Mouse (Mus musculus) embryonic stem cell, embryonic (primary cell): Measurements from ENCODE around the gene Zfp69.

Experiments
- CTCF ChIA-PET, 4 experiments: fragments of 300-600 bp in 2 of 4; fragments of 350-600 bp in 2 of 4; sonication (Branson Sonifier 250); formaldehyde crosslinking; loops; one replicate each; lab custom pipeline; 2022; ENCODE audit warnings: inconsistent platforms in 2 of 4; lab: Charles Lee
- POLR2A ChIA-PET, 4 experiments: fragments of 300-600 bp in 2 of 4; fragments of 350-600 bp in 2 of 4; sonication (Branson Sonifier 250); formaldehyde crosslinking; loops; one replicate each; lab custom pipeline; 2022; ENCODE audit warnings: antibody characterized with exemption in 4 of 4, inconsistent platforms in 1 of 4; lab: Charles Lee

The Zfp69 gene

GRCm38 (mm10) chr4:120952163-120952562 is 664 bp upstream of the Zfp69 start:
- ChIA-PET POLR2A (interaction anchor here in 3 of 4 experiments (0.7 to 3.2 kb wide), 8 partner anchors 10 to 200 kb away, joined by 3 to 38 read pairs (median 6); partner anchors contain the start of gene Exo5 (in 3 of the 3)), CTCF (interaction anchor here in 1 of 4 experiments (0.6 to 1.6 kb wide), 2 partner anchors 81 to 101 kb away, joined by 6 to 7 read pairs; no protein-coding TSS in a partner anchor)

DNA sequence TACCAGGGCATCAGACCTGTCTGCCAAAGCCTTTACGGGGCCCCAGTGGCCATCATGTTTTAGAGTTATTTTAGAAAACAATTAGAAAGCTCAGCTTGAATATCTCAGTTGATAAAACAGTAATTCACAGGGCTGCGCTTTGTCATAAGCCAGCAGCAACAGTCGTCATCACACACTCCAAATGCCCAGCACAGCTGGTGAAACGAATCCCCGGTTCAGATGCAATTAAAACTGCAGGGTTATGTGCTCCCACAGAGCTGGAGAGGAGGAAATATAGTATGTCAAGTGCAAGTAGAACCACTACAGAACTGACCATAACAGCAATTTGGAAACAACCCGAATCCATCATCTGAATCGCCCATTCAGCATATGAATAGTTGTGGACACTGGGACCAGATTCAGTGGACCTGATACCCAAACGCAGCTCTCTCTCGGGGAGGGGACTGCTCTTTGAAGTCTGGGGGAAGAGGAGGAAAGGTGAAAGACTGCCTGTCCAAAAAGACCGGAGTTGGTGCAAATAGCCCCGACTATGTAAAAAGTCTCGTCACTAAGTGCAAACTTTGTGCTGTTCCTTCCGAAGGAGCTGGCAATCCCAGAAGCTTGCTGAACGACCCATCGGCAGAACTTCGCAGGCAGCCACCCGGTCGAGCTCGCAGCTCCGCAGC is 604 bp downstream of the Zfp69 start:
- ChIA-PET POLR2A (interaction anchor here in 3 of 4 experiments (0.6 to 3.2 kb wide), 26 partner anchors 10 to 285 kb away, joined by 3 to 38 read pairs (median 4); partner anchors contain the start of genes Exo5 (in 3 of the 3), Kcnq4 (in 2 of the 3) and Smap2 (in 1 of the 3)), CTCF (interaction anchor here in 3 of 4 experiments (0.8 to 1.7 kb wide), 5 partner anchors 21 to 100 kb away, joined by 3 to 7 read pairs (median 3); no protein-coding TSS in a partner anchor)

DNA sequence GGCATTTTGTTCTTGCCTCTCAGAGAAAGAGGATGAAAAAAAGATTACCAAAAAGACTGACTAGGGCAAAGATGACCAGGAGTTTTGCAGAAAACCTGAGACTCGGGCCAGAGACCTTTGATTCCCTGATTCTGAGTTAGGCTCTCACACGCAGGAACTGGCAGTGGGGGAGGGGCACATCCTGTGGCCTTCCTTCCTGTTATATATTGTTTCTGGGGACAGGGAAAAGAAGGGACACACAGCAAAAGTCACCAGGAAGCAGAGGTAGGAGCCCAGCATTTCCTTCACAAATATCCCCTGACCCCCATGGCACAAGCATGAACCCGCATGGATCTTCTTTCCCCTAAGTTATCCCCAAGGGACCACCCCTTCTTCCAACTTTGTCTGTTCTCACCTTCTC is 2.6 kb downstream of the Zfp69 start:
- ChIA-PET POLR2A (interaction anchor here in 2 of 4 experiments (0.9 to 1.7 kb wide), 2 partner anchors 19 to 24 kb away, joined by 3 to 6 read pairs; partner anchors contain the start of gene Exo5 (in 1 of the 2)), CTCF (interaction anchor here in 1 of 4 experiments (0.5 kb wide), 1 partner anchor 644 kb away, joined by 3 read pairs; no protein-coding TSS in a partner anchor)

DNA sequence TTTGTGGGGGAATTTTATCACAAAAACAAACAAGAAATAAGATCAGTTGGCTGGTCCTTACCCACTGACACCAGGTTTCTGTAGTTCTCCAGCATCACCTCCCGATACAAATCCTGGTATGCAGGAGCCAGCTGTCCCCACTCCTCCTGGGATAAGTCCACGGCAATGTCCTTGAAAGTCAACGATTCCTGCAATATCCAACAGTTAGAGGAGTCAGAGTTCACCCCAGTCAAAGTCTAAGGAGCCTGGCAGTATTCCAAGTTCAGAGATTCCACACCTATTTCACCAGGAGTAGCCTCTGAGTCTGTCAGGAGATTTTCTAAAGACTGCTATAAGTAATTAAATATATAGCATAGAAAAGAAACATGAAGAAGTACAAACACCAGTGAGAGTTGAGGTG is 16.5 kb downstream of the Zfp69 start:
- ChIA-PET CTCF (interaction anchor here in 1 of 4 experiments (0.5 to 1.4 kb wide), 2 partner anchors 9 to 163 kb away, joined by 3 to 4 read pairs; no protein-coding TSS in a partner anchor), POLR2A (interaction anchor here in 2 of 4 experiments (0.9 to 2.2 kb wide), 3 partner anchors 10 to 16 kb away, joined by 3 to 13 read pairs (median 7); partner anchors contain the start of genes Exo5 (in 2 of the 2) and Zfp69 (in 1 of the 2))

DNA sequence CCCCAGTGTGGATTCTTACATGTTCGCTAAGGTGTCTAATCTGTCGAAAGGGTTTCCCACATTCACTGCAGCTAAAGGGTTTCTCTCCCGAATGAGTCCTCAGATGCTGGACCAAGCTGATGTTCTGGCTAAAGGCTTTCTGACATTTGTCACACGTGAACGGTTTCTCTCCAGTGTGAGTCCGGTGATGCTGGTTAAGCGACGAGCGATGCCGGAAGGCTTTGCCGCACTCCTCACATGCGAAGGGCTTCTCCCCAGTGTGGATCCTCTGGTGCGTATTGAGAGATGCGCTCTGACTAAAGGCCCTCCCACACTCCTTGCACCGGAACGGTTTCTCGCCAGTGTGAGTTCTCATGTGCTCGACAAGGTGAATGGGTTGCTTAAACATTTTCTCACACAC is 20.8 kb downstream of the Zfp69 start:
- CTCF ChIA-PET: interaction anchor here in 2 of 4 experiments (0.9 kb wide), 2 partner anchors 20 to 248 kb away, joined by 3 read pairs; partner anchors contain the start of gene Zfp69 (in 1 of the 2)
- POLR2A ChIA-PET: interaction anchor here in 2 of 4 experiments (0.7 to 1.7 kb wide), 4 partner anchors 19 to 100 kb away, joined by 3 read pairs; partner anchors contain the start of gene Zfp69 (in 1 of the 2)

DNA sequence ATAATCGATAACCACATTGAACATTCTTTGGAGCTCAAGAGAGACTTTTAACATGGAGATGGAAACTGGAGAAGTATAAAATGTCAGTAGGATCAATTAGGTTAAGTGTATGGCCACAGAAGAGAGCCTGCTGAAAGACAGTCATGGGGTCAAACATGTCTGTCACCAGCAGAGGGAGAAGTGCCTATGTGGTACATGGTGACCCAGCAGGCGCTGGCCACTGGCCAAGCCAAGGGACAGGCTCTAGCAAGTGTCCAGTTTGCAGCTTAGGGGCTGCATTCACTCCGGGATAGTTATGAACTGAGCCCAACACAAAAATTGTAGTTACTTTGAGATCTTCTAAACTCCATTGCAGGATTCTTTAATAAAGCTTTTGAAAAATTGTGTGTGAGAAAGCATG is 22.8 kb downstream of the Zfp69 start:
- ChIA-PET POLR2A (interaction anchor here in 1 of 4 experiments (0.9 to 1.7 kb wide), 5 partner anchors 13 to 286 kb away, joined by 3 to 6 read pairs (median 4); partner anchors contain the start of genes Rlf and Zfp69), CTCF (no interaction called here)

GRCm38 (mm10) chr4:120925386-120925785 is 26.1 kb downstream of the Zfp69 start:
- CTCF ChIA-PET: interaction anchor here in 2 of 4 experiments (0.6 to 1.3 kb wide), 4 partner anchors 103 to 709 kb away, joined by 3 to 8 read pairs (median 4); no protein-coding TSS in a partner anchor
- POLR2A ChIA-PET: interaction anchor here in 3 of 4 experiments (0.6 to 2.5 kb wide), 53 partner anchors 9 to 1910 kb away, joined by 3 to 38 read pairs (median 5); partner anchors contain the start of genes Zfp69 (in 3 of the 3), Rims3 (in 2 of the 3), Smap2 (in 2 of the 3) and Cited4 (in 1 of the 3)

- CTCF ChIA-PET: interaction anchor here in 2 of 4 experiments (0.6 to 1.3 kb wide), 8 partner anchors 15 to 708 kb away, joined by 3 to 8 read pairs (median 4); no protein-coding TSS in a partner anchor
- POLR2A ChIA-PET: interaction anchor here in 3 of 4 experiments (0.5 to 2.5 kb wide), 84 partner anchors 9 to 1911 kb away, joined by 3 to 38 read pairs (median 4); partner anchors contain the start of genes Ctps (in 3 of the 3), Zfp69 (in 3 of the 3), Rims3 (in 2 of the 3) and Smap2 (in 2 of the 3)
Measured at GRCm38 (mm10) chr4:120924554-120925299, 26.8 kb downstream of the Zfp69 start, which contains the start of gene Exo5. Exo5 (minus strand) TSS chr4:120925017.

GRCm38 (mm10) chr4:120921461-120921860 is 30.0 kb downstream of the Zfp69 start:
- CTCF ChIA-PET: no interaction called here

GRCm38 (mm10) chr4:120914501-120914900 is 37.0 kb downstream of the Zfp69 start:
- POLR2A ChIA-PET: interaction anchor here in 3 of 4 experiments (1.3 to 2.2 kb wide), 5 partner anchors 10 to 345 kb away, joined by 3 to 11 read pairs (median 5); partner anchors contain the start of genes Exo5 (in 3 of the 3) and Ctps (in 1 of the 3)
- CTCF ChIA-PET: interaction anchor here in 1 of 4 experiments (1.0 to 1.3 kb wide), 2 partner anchors 64 to 234 kb away, joined by 3 to 5 read pairs; no protein-coding TSS in a partner anchor

More at GRCm38 (mm10) chr4:120921461-120921860, 30.0 kb downstream of the Zfp69 start:
- POLR2A ChIA-PET: interaction anchor here in 1 of 4 experiments (0.8 to 1.3 kb wide), 5 partner anchors 8 to 275 kb away, joined by 3 to 4 read pairs (median 3); partner anchors contain the start of gene Zfp69

DNA sequence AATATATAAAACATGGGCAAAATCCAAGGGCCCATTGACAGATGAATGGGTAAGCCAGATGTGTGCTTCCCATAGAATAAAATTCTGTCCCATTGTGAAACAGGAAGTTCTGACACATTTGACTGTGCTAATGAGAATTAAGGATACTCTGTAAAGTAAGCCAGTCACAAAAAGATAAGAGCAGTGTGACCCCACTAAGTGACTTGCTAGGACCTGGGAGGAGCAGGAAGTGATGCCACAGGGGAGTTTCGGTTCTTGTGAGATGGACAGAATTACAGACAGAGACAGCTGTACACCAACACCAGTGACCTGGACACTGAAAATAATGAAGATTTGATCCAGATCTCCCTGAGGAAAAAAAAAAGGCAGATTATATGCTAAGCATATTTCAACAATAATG is 37.6 kb downstream of the Zfp69 start:
- CTCF ChIA-PET: interaction anchor here in 2 of 4 experiments (0.6 to 0.7 kb wide), 4 partner anchors 46 to 944 kb away, joined by 3 to 4 read pairs (median 4); no protein-coding TSS in a partner anchor

DNA sequence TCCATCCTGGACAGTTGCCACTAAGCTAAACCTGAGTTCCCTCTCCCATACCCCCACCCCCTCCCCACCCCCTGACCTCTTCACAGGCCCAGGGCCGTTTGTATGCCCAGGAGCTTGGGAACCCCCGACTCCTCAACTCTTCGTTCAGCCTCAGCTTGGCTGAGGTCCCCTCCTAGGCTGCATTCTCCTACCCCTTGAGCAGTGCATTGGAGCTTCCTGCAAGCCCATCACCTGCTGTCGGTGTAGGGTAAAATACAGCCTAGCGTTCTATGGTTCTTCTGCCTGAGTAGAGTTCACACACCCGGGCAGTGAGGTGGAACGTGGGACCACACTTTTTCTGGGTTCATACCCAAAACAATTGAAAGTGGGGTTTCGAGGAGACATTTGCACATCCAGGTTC is 38.1 kb downstream of the Zfp69 start:
- ChIA-PET POLR2A (interaction anchor here in 2 of 4 experiments (0.6 to 1.3 kb wide), 3 partner anchors 8 to 12 kb away, joined by 3 to 4 read pairs (median 3); partner anchors contain the start of gene Exo5 (in 2 of the 2)), CTCF (interaction anchor here in 3 of 4 experiments (0.6 to 1.3 kb wide), 7 partner anchors 47 to 944 kb away, joined by 3 to 4 read pairs (median 4); no protein-coding TSS in a partner anchor)

More for the DNA sequence above, 37.6 kb downstream of the Zfp69 start:
- POLR2A ChIA-PET: interaction anchor here in 2 of 4 experiments (0.8 to 1.3 kb wide), 3 partner anchors 8 to 344 kb away, joined by 3 to 4 read pairs (median 3); partner anchors contain the start of genes Ctps (in 1 of the 2) and Exo5 (in 1 of the 2)

DNA sequence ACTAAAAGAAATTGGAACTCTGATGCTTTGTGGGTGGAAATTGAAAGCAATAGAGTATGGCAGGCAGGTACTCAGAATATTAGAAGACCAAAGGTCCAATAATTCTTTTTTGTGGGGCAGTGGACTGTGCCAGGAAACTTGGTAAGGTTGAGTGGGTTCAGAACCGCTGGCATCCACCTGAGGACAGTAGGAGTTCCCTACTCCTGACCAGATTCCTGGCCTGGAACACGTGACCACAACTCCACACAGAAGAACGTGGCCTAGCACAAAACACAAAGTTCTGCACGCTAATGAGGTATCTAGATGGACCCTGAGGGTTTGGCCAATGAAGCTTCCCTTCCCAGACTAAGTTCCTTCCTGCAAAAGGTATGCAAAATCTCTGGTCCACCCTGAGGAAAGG is 38.6 kb downstream of the Zfp69 start:
- ChIA-PET CTCF (interaction anchor here in 3 of 4 experiments (0.7 to 1.3 kb wide), 4 partner anchors 47 to 323 kb away, joined by 3 to 4 read pairs (median 4); no protein-coding TSS in a partner anchor), POLR2A (interaction anchor here in 3 of 4 experiments (0.6 to 1.5 kb wide), 4 partner anchors 9 to 12 kb away, joined by 3 to 4 read pairs (median 3); partner anchors contain the start of gene Exo5 (in 3 of the 3))

DNA sequence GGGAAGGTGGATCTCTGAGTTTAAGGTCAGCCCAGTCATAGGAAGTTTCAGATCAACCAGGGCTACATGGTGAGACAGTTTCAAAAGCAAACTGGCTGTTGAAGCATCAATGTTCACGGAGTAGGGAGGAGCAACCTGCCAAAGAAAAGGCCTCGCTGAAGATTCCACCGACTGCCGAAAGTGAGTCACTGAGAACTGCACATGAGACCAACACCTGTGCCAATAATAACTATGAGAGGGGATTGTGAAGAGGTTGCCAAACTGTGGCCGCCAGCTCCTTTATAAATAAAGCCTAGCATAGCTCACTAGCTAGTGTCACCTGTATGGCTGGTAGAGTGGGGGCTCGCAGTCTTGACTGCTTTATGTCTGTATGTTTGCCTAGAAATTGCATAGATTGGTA is 40.4 kb downstream of the Zfp69 start:
- ChIA-PET POLR2A (interaction anchor here in 1 of 4 experiments (1.5 kb wide), 1 partner anchor 14 kb away, joined by 3 read pairs; the partner anchor contains the start of gene Exo5), CTCF (interaction anchor here in 1 of 4 experiments (1.0 kb wide), 1 partner anchor 321 kb away, joined by 3 read pairs; no protein-coding TSS in a partner anchor)

- ChIA-PET CTCF (interaction anchor here (0.7 to 1.6 kb wide), 11 partner anchors 15 to 320 kb away, joined by 3 to 10 read pairs (median 7); partner anchors contain the start of gene Exo5 (in 1 of the 4)), POLR2A (interaction anchor here in 3 of 4 experiments (0.5 to 1.2 kb wide), 6 partner anchors 15 to 467 kb away, joined by 3 to 6 read pairs (median 3); partner anchors contain the start of genes Ctps (in 1 of the 3) and Exo5 (in 1 of the 3))
Measured at GRCm38 (mm10) chr4:120909558-120910150, 41.8 kb downstream of the Zfp69 start.

DNA sequence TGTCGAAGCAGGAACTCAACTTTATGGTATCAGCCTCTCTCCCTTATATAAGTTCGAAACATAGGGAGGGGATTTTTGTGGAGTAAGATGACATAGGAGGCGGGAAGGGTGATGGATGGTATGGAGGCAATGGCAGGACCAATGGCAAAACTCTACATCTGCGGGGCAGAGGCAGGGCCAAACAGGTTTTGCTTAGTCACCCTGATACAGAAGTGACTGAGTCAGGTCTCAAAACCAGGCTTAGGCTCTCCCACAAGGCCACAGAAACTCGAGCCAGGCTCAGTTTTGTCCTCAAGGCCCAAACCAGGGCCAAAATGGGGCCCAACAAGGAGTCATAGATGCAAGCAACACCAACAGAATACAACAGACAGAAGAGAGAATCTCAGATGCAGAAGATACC is 45.9 kb downstream of the Zfp69 start:
- POLR2A ChIA-PET: no interaction called here
- CTCF ChIA-PET: no interaction called here
